Mouse (Mus musculus) embryonic fibroblast, embryonic 13.5 days (primary cell): Measurements from ENCODE around the gene Rgr. TPM values are rescaled to one million over a fixed set of nuclear protein-coding genes. Genes with fewer than 3 reads are reported as not detected.
"Not testable (repeated sequence)": the region's sequence is repeated elsewhere in the genome, so short reads cannot be mapped to it uniquely, and the experiment has no call there.

Experiments used
- H3K27ac ChIP-seq: 2 replicates; pipeline ENCODE4 v1.5.1; 2012; ENCODE audit warnings: low read length, control low read depth, inconsistent platforms; ENCODE audit not compliant: insufficient read depth
- H3K4me1 ChIP-seq: 2 replicates; pipeline ENCODE4 v1.6.1; 2011; ENCODE audit warnings: low read length; ENCODE audit not compliant: control insufficient read depth, insufficient read depth
- H3K4me3 ChIP-seq: 2 replicates; pipeline ENCODE4 v1.5.1; 2011; ENCODE audit warnings: mild to moderate bottlenecking, control low read depth, low read length; ENCODE audit not compliant: insufficient read depth
- CTCF ChIP-seq: IDR thresholded peaks from 2 replicates; pipeline ENCODE4 v1.5.1; 2011; ENCODE audit warnings: mild to moderate bottlenecking, control low read depth, low read length, moderate library complexity, borderline replicate concordance; ENCODE audit not compliant: insufficient read depth
- POLR2A ChIP-seq: IDR thresholded peaks from 2 replicates; pipeline ENCODE4 v1.6.1; 2011; ENCODE audit warnings: low read depth, mild to moderate bottlenecking, control low read depth, low read length, moderate library complexity
- polyA plus RNA-seq: library from polyadenylated mRNA; stranded (reverse); fragments of >200 nt; gene quantifications from 2 replicates; pipeline ENCODE4 v1.2.4, GENCODE M21; 2011; ENCODE audit warnings: low read depth; ENCODE audit not compliant: missing spikeins, insufficient read length

Gene Rgr
- polyA plus RNA-seq, 1 experiment: not detected

DNA sequence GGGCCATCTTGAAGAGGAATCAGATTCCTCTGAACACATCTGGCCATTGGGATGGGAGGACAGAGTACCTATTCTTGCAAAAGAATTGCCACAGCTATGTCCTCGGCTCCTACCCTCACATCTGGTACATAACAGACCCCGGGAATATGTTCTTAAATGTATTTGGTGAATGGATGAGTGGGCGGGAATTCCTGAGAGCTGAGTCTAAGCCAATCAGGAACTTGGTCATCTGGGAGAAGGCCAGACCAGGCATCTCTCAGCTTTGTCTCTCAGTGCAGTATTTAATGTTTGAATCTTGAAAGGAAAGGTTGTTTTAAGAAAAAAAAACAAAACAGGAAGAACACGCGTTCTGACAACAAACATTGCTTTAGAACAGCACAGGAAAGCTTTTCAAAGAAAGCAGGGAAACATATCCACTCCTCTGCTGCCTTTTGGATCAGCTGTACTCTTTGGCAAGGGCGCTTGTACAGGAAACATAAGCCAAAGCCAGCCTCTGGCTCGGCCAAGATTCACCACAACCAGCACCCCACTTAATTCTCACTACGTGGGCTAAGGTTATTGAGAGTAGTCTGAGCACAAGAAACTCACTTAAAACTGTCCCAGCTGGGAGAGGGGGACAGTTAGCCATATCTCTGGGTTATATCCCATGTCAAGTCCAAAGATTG lies 45.2 kb downstream of the Rgr start:
- peak overlapping the region; percentile 36 for H3K27ac ChIP-seq
- peaks cover 3% of the 10 kb centered on the region; the same call in 1 of the 2 replicates for H3K4me1 ChIP-seq
- no peak for TF ChIP-seq CTCF
- no peak for TF ChIP-seq POLR2A
- no peak overlapping the region for H3K4me3 ChIP-seq

DNA sequence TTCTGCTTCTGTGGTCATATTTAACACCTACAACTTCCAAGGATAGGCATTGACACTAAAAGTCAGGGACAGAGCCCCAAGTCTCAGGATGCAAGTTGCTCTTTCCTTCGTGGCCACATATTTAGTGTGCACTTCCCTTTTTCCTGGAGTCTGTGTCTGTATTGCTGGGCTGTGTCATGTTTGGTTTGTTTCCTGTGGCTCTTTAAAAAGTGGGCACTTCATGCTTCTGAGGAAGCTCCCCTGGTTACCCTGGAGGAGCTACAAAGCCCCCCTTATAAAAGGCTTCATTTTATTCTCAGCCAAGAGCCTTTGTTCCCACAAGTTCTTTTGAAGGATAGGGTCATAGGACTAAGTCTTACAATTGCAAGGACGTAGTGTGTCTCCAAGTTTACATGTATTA lies 45.9 kb downstream of the Rgr start:
- H3K27ac ChIP-seq: no peak overlapping the region
- TF ChIP-seq POLR2A (no peak), CTCF (no peak)
- peaks cover 3% of the 10 kb centered on the region; the same call in 1 of the 2 replicates for H3K4me1 ChIP-seq
- no peak overlapping the region for H3K4me3 ChIP-seq

DNA sequence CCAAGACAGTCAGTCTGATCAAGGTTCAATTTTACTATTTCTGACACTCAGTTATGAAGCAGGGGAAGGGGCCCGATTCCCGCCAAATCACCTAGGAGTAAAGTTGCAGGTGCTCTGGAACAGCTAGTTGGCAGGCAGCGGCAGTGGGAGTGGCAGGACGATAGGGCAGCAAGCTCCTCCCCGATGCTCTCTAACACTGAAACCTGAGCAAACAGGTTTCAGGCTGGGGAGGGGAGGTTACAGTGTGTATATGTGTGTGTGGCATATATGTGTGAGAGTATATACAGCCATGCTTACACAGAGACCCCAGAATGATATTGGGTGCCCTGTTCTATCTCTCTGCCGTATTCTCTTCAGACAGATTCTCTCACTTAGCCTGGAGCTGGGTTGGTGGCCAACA lies 48.0 kb downstream of the Rgr start:
- not testable (repeated sequence) for H3K4me1 ChIP-seq, H3K27ac ChIP-seq, H3K4me3 ChIP-seq

DNA sequence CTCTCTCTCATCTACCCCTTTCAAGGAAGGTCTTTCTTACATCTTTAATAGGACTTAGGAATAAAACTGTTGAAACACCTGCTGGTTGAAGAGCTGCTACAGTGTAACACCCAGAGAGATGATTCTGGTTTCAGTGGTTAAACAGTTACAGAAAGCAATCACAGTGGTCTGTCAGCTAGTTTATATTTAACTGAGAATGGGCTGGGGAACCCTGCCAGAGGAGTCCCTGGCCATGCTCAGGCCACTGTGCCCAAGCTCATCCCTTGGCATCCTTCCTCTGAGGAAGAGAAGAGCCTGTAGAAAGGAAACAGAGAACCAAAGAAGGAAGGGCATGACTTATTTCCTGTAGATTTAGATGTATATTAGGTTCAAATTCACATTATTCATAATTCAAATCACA lies 59.0 kb downstream of the Rgr start:
- H3K4me3 ChIP-seq: no peak overlapping the region
- TF ChIP-seq POLR2A (no peak), CTCF (no peak)
- H3K4me1 ChIP-seq: no peaks in the 10 kb centered on the region
- H3K27ac ChIP-seq: no peak overlapping the region

DNA sequence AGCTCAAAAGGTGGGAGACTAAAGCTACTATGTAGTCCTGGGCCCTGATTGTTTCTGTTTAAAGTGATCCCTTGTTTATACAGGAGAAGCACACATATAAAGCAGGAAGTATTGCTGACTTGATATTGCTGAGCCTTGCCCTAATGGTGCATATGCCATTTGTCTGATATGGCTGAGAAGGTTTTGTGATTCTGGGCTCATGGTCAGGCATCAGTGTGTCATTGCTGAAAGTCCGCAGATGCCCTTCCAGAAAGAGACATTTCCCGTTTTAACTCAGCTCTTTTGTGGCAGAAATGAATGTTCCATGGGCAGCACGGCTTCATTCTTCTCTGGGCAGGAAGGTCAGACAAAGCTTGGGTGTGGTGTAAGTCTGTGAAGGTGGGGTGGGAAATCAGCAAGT lies 63.1 kb downstream of the Rgr start:
- H3K4me3 ChIP-seq: no peak overlapping the region
- no peaks in the 10 kb centered on the region for H3K4me1 ChIP-seq
- TF ChIP-seq CTCF (no peak), POLR2A (no peak)
- no peak overlapping the region for H3K27ac ChIP-seq

Other genes starting within 250 kb of the Rgr start
- gene Ccser2, start 80.2 kb downstream of the Rgr start, polyA plus RNA-seq: 47.4 and 59.7 TPM in 2 replicates
- gene Lrit1, start 5.9 kb upstream of the Rgr start, polyA plus RNA-seq: not detected in 2 replicates
- gene Lrit2, start 19.0 kb upstream of the Rgr start, polyA plus RNA-seq: not detected in 2 replicates
- 0.83 and 0.90 TPM in 2 replicates for gene Cdhr1, start 49.4 kb upstream of the Rgr start, polyA plus RNA-seq
- 0.72 TPM in 1 of 2 replicates, not detected in the other for gene 2610528A11Rik, start 65.1 kb upstream of the Rgr start, polyA plus RNA-seq
- 293 and 339 TPM in 2 replicates for gene Ghitm, start 86.3 kb upstream of the Rgr start, polyA plus RNA-seq